Mouse (Mus musculus) cerebellum, adult 2 months (tissue): ENCODE results near the gene Nupl2. TPM values are rescaled to one million over a fixed set of nuclear protein-coding genes. Genes with fewer than 3 reads are reported as not detected.

ENCODE experiments used
- DNase-seq, 2 experiments: peaks; one replicate each; pipeline ENCODE4 v3.0.0; 2021
- H3K27ac ChIP-seq: fragments of 200-500 bp; 2 replicates; pipeline ENCODE4 v1.5.1; 2012; ENCODE audit warnings: low read length, control low read depth, inconsistent platforms; ENCODE audit not compliant: insufficient read depth
- H3K27me3 ChIP-seq: fragments of 200-500 bp; 2 replicates; pipeline ENCODE4 v1.6.1; 2012; ENCODE audit warnings: inconsistent platforms, mild to moderate bottlenecking, low read length, moderate library complexity; ENCODE audit not compliant: control insufficient read depth, insufficient read depth
- H3K4me1 ChIP-seq: fragments of 200-500 bp; 2 replicates; pipeline ENCODE4 v1.6.1; 2011; ENCODE audit warnings: low read length; ENCODE audit not compliant: control insufficient read depth, insufficient read depth
- H3K4me3 ChIP-seq: fragments of 200-500 bp; replicated peaks from 2 replicates; pipeline ENCODE3; 2011; ENCODE audit warnings: mild to moderate bottlenecking, low read depth, low read length, control low read depth; ENCODE audit not compliant: insufficient read depth
- CTCF ChIP-seq: fragments of 200-500 bp; IDR thresholded peaks from 2 replicates; pipeline ENCODE4 v1.5.1; 2011; ENCODE audit warnings: low read depth, mild to moderate bottlenecking, control low read depth, low read length, moderate library complexity, borderline replicate concordance; ENCODE audit not compliant: insufficient read depth
- POLR2A ChIP-seq: fragments of 200-500 bp; IDR thresholded peaks from 2 replicates; pipeline ENCODE4 v1.6.1; 2011; ENCODE audit warnings: low read length, control low read depth, borderline replicate concordance; ENCODE audit not compliant: insufficient read depth
- whole genome bisulfite sequencing: fragments of 180-500 bp; shearing (Covaris S2); methylation state at CpG from one replicate; pipeline ENCODE4 v1.1.7; 2018; 5-methylcytosine and 5-hydroxymethylcytosine counted together
- polyA plus RNA-seq: library from polyadenylated mRNA; depleted of rRNA; stranded (reverse); fragments of >200 nt; gene quantifications from 2 replicates; pipeline ENCODE4 v1.2.3, GENCODE M21; 2012; rRNA removed

Nupl2 gene
- polyA plus RNA-seq, result 9.8 and 10.9 TPM in 2 replicates

DNA sequence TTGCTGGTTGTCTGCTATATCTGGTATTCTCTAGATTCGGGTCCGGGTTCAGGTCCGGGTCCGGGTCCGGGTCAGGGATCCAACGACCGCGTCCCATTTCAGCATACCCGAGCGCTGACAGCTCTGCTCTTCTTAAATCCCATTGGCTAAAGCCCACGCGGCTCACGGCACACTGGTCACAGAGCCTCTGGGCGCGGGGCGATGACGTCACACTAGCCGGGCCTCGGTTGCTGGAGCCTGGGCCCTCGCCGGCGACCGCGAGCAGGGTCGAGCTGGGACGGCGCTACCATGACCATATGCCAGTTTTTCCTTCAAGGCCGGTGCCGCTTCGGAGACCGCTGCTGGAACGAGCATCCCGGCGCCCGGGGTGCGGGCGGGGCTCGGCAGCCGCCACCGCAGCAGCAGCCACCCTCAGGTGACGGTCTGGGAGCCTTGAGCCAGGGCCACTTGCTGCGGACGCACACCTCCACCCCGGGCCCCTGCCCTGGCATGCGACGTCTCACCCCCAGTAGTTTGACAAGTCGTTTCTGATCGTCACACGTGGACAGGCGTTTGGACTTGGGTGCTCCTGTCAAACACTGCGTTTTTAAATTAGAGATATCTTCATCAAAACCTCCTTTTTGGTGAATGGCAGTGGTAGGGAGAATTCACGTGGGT, at the start of gene Nupl2:
Nupl2 (plus strand) TSS at position 175 of the 657 bp plus-strand sequence.
- TF ChIP-seq POLR2A (peak; percentile 85), CTCF (no peak)
- WGBS, result under 1% methylated on average over 52 of the region's 52 CpGs
- DNase-seq, result peak; percentile 96 to 98
- Histone ChIP-seq H3K4me1 (no peaks in the 10 kb centered on the region), H3K27me3 (no peaks in the 10 kb centered on the region), H3K4me3 (peak within 1 kb of the TSS; percentile 96), H3K27ac (peak within 1 kb of the TSS; percentile 85)

DNA sequence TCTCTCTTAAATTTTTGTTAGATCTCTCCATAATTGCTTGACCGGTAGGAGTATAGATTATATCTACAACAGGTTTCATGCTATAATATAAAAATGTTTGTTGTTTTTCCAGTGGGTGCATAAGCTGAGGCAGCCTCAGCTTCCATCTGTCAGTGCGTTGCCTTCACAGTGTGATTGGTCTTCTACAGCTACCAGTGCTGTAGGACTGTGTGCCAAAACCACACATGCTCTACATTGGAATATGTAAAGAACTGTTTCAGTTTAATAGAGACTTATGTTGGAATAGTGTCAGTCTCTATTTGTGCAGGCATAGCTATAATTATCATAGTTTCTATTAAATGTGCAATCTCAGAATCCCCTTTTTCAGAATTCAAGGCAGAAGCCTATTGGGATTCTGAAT, 42.5 kb upstream of the Nupl2 start:
- no peak for TF ChIP-seq POLR2A
- TF ChIP-seq CTCF, result no peak
- WGBS, result 58% methylated on average over 2 of the region's 2 CpGs

DNA sequence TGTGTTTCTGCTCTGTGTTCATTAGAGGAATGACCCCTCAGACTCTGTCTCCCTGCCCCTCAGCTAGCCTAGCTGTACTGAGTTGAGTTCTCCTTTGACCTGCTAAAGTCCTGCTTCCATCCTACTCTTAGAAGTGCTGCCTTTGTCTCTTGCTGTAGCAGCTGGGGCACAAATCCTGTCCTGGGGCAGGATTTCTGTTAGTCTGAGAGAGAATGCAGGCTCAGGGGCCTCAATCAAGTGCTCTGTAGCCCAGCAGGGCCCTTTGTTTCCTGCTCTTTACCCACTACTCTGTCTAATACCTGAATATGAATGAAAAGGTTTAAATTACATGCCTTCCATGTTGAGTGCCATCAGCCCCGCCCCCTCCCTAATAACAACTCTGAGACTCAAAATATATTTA, 40.6 kb upstream of the Nupl2 start:
- no peak for TF ChIP-seq POLR2A
- TF ChIP-seq CTCF, result no peak
- no peaks in the 10 kb centered on the region for H3K27me3 ChIP-seq
- DNase-seq, result no peak
- no peaks in the 10 kb centered on the region; the same call in 1 of the 2 replicates for H3K4me1 ChIP-seq
- 77% methylated on average over 1 of the region's 1 CpGs for WGBS
- H3K4me3 ChIP-seq, result no peak overlapping the region
- no peak overlapping the region for H3K27ac ChIP-seq

More for the DNA sequence above, 42.5 kb upstream of the Nupl2 start:
- Histone ChIP-seq H3K27ac (no peak overlapping the region), H3K4me3 (no peak overlapping the region), H3K27me3 (no peaks in the 10 kb centered on the region; the same call in 1 of the 2 replicates), H3K4me1 (no peaks in the 10 kb centered on the region; the same call in 1 of the 2 replicates)
- DNase-seq, result peak in 1 of 2 experiments; percentile 25

DNA sequence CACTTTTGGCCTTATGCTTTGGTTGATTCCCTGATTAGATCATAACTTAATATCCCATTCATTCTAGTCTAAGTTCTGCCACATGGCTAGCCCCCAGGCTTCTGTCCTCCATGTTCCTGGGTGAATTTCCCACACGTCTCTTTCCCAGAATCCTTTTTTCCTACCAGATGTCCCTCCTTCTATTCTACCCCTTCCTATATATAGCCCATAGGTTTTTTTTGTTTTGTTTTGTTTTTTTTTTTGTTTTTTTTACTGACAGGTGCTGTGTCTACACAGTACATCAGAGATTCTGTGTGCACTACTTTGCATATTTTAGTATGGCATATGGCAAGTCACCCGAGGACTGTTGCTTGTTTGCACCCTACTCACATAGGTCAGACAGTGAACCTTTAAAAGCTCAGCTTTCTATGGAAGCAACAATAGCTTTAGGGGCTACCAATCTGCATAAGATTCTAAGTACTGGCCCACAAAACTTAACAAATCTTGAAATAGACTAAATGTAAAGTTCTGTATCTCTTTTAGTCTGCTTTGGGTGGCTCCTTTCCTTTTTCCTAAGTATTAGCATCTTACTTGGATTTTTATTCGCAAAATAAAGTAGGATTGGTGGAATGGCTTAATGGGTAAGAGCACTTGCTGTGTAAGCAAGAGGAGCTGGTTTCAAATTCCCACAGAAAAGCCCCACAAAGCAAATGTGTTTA, 40.0 kb upstream of the Nupl2 start:
- 56% methylated on average over 3 of the region's 3 CpGs for WGBS
- no peaks in the 10 kb centered on the region; the same call in 1 of the 2 replicates for H3K4me1 ChIP-seq
- no peak for TF ChIP-seq CTCF
- TF ChIP-seq POLR2A, result no peak
- H3K27ac ChIP-seq, result no peak overlapping the region
- no peak overlapping the region for H3K4me3 ChIP-seq
- no peaks in the 10 kb centered on the region for H3K27me3 ChIP-seq
- no peak for DNase-seq

DNA sequence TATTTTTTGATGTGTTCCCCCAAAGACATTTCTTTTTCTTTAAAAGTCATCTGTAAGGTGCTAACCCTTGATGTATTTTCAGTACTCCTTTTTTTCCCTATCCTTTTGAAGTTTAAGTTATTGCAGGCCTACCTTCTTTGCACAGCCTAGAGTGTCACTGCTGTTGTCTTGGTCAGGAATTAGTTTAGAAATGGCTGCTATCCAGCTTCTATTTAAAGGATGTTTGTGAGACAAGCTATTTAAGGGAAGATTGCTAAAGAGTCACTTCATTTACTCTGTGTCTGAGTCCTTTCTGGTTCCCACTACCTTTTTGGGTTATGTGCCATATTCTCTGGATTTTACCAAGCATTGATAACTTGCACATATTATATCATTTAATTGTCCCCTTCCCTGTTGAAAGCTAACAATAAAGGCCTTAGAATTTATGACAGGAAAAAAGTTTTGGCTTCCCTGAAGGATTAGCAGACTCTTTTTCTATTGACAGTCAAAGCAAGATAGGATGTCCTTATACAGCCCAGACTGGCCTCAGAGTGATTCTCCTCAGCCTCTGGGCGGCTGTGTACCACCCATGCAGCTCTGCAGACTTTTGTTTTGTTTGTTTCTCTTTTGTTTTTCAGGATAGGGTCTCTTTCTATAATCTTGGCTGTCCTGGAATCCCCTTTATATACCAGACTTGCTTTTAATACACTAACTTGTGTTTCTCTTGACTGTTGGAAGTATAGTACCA, 38.7 kb upstream of the Nupl2 start:
- H3K27ac ChIP-seq, result no peak overlapping the region
- no peaks in the 10 kb centered on the region for H3K27me3 ChIP-seq
- H3K4me3 ChIP-seq, result no peak overlapping the region
- H3K4me1 ChIP-seq, result no peaks in the 10 kb centered on the region; the same call in 1 of the 2 replicates
- no peak for DNase-seq
- TF ChIP-seq POLR2A, result no peak
- TF ChIP-seq CTCF, result no peak
- 78% methylated on average over 1 of the region's 1 CpGs for WGBS

DNA sequence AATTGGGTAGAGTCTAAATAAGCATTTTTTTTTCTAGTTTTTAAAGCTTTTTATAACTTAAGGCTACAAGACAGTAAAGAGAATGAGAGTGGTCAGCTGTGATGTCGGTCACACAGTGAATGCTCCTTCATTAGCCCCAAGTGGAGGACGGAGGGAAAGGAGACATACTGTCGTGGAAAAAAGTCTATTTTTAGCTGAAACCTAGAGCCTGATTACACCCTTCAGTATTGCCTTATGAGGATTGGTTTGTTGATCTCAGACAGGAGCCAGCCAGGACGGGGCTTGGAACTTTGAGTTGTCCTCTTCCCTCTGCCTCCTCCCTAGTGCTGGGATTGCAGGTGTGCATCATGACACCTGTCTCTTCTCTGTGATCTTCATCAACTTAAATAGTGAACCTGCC, 37.8 kb upstream of the Nupl2 start:
- 52% methylated on average over 4 of the region's 4 CpGs for WGBS
- no peak for TF ChIP-seq POLR2A
- TF ChIP-seq CTCF, result no peak
- DNase-seq, result no peak
- H3K4me3 ChIP-seq, result no peak overlapping the region
- no peaks in the 10 kb centered on the region for H3K27me3 ChIP-seq
- H3K27ac ChIP-seq, result no peak overlapping the region
- no peaks in the 10 kb centered on the region; the same call in 1 of the 2 replicates for H3K4me1 ChIP-seq

DNA sequence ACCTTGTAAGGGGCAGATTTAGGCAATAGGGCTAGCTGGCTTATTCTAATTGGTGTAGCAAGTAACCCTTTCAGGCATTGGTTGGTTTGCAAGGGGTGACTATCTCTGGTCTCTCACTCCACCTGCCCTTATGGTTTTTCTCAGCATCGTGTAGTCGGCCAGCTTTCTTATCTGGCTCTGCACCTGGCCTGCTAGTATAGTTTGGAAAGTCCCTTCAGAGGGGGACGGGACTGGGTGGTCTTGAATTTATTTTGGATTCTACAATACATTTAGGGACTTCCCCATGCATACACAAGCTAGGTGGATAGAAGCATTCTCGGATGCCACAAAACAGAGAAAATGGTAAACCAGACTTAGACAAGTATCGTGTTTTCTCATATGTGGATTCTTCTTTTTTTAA, 17.8 kb upstream of the Nupl2 start:
- no peak for DNase-seq
- TF ChIP-seq CTCF (no peak), POLR2A (no peak)
- Histone ChIP-seq H3K27ac (no peak overlapping the region), H3K27me3 (no peaks in the 10 kb centered on the region), H3K4me1 (no peaks in the 10 kb centered on the region), H3K4me3 (no peak overlapping the region)
- 93% methylated on average over 5 of the region's 5 CpGs for WGBS
